Mouse (Mus musculus) C2C12 (cell line): Measurements from ENCODE around the gene Sema3a. TPM values are rescaled to one million over a fixed set of nuclear protein-coding genes. Genes with fewer than 3 reads are reported as not detected.
A peak's percentile ranks its signal among the peaks of the same experiment; 100 is the strongest.

Experiments
- H3K27me3 ChIP-seq: one replicate; pipeline ENCODE4 v1.6.1; 2011; ENCODE audit not compliant: control insufficient read depth, insufficient read depth, insufficient read length
- H3K36me3 ChIP-seq: one replicate; pipeline ENCODE4 v1.6.1; 2011; ENCODE audit not compliant: control insufficient read depth, insufficient read depth
- H3K4me3 ChIP-seq: one replicate; pipeline ENCODE4 v1.5.1; 2011; ENCODE audit warnings: mild to moderate bottlenecking, control low read depth; ENCODE audit not compliant: poor library complexity, insufficient read depth, severe bottlenecking
- H3K79me2 ChIP-seq: one replicate; pipeline ENCODE4 v1.6.1; 2011; ENCODE audit not compliant: control insufficient read depth, insufficient read depth
- H3K79me3 ChIP-seq: one replicate; pipeline ENCODE4 v1.6.1; 2011; ENCODE audit warnings: low read depth, control low read depth
- H3ac ChIP-seq: one replicate; pipeline ENCODE3; 2011; ENCODE audit warnings: low read depth; ENCODE audit not compliant: control insufficient read depth, insufficient read length
- CEBPB ChIP-seq: IDR thresholded peaks from one replicate; pipeline ENCODE4 v1.6.1; 2011; ENCODE audit warnings: low read depth, mild to moderate bottlenecking, control low read depth, moderate library complexity
- CTCF ChIP-seq: IDR thresholded peaks from one replicate; pipeline ENCODE4 v1.5.1; 2011; ENCODE audit not compliant: control insufficient read depth, insufficient read depth, insufficient read length
- FOSL1 ChIP-seq: IDR thresholded peaks from one replicate; pipeline ENCODE4 v1.8.0; 2011; ENCODE audit warnings: mild to moderate bottlenecking, low read length; ENCODE audit not compliant: poor library complexity, insufficient read depth, severe bottlenecking
- MAX ChIP-seq: IDR thresholded peaks from one replicate; pipeline ENCODE4 v1.6.1; 2011; ENCODE audit warnings: mild to moderate bottlenecking, control low read depth
- MYOD1 ChIP-seq: IDR thresholded peaks from one replicate; pipeline ENCODE4 v1.6.1; 2011; ENCODE audit warnings: low read depth; ENCODE audit not compliant: control insufficient read depth, insufficient read length
- MYOG ChIP-seq: IDR thresholded peaks from one replicate; pipeline ENCODE4 v1.6.1; 2011; ENCODE audit not compliant: control insufficient read depth, insufficient read length; ENCODE audit errors: extremely low read depth
- USF1 ChIP-seq: IDR thresholded peaks from one replicate; pipeline ENCODE4 v1.6.1; 2011; ENCODE audit warnings: low read depth, mild to moderate bottlenecking, control low read depth, moderate library complexity
- polyA plus RNA-seq: library from polyadenylated mRNA; unstranded; fragments of >200 nt; fragmentation: generic; extraction: Trizol; gene quantifications from one replicate; pipeline ENCODE4 v1.2.1, GENCODE M21; 2012; ENCODE audit warnings: missing spikeins

Gene Sema3a
- polyA plus RNA-seq, 1 experiment: 11.1 TPM

DNA sequence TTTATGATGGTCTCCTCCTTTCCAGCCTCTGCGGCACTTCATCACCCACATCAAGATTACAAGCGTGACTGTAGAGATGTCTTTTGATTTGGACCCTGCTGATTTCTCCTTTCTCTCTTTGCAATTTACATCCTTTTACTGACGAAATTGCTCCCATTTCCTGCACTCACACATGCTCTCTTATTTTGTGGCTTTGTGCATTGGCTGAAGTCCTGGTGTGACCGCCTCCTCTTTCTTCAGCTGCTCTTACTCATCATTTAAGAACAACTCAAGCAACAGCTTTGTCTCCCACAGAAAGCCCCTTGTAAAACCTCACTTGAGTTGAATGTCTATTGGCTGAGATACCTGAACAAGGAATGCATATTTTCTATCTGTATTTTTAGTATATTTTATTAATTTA lies 259.5 kb downstream of the Sema3a start:
- Histone ChIP-seq H3ac (no peak overlapping the region), H3K36me3 (no peaks in the 10 kb centered on the region), H3K79me3 (no peaks in the 10 kb centered on the region), H3K27me3 (no peaks in the 10 kb centered on the region), H3K4me3 (no peak overlapping the region), H3K79me2 (no peaks in the 10 kb centered on the region)
- no peak for TF ChIP-seq USF1
- TF ChIP-seq MAX: peak; percentile 50
- no peak for TF ChIP-seq CTCF
- peak; percentile 35 for TF ChIP-seq CEBPB
- peak; percentile 89 for TF ChIP-seq MYOD1
- TF ChIP-seq FOSL1: peak; percentile 10
- TF ChIP-seq MYOG: no peak

DNA sequence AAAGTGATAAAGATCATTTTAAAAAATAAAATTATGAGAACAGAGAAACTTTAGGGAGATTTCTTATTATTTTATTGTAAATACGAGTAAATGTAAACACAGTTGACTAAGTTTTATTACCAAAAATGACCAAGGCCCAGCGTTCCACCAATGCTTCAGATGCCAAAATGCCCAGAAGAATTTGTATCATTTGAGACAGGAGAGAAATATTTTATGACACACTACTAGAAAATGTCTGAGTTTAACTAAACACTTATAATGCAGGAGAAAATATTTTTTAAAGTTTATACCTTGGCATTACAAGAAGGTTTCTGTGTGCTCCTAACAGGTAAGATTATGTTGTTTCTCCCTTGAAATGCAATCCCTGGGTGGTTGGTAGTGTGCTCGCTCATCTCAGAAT lies 261.4 kb downstream of the Sema3a start:
- no peaks in the 10 kb centered on the region for H3K79me3 ChIP-seq
- H3ac ChIP-seq: no peak overlapping the region
- no peak for TF ChIP-seq CEBPB
- no peak for TF ChIP-seq CTCF
- TF ChIP-seq MYOG: no peak
- no peak for TF ChIP-seq MAX
- TF ChIP-seq USF1: no peak
- no peak for TF ChIP-seq FOSL1
- no peak for TF ChIP-seq MYOD1
- H3K4me3 ChIP-seq: no peak overlapping the region
- no peaks in the 10 kb centered on the region for H3K36me3 ChIP-seq
- H3K79me2 ChIP-seq: no peaks in the 10 kb centered on the region
- H3K27me3 ChIP-seq: no peaks in the 10 kb centered on the region

DNA sequence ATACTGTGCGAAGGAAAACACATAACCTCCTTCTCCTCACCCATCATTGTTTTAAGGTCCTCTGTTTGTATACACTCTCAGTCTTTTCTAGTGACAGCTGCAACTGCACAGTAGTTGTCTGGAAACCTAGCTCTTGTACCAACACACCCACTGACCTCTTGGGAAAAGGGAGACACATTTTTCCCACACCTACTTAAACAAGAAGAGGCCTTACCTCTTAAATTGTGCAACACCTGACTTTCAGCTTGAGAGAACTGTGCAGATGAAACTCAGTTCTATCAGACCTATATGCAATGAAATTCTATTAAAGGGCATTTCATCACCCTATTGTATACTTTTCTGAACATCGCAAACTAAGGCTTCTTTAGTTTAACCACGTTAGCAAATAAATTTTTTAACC lies 262.5 kb downstream of the Sema3a start:
- Histone ChIP-seq H3ac (no peak overlapping the region), H3K79me3 (no peaks in the 10 kb centered on the region), H3K79me2 (no peaks in the 10 kb centered on the region), H3K4me3 (no peak overlapping the region), H3K27me3 (no peaks in the 10 kb centered on the region), H3K36me3 (no peaks in the 10 kb centered on the region)
- no peak for TF ChIP-seq USF1
- no peak for TF ChIP-seq CTCF
- TF ChIP-seq MAX: no peak
- no peak for TF ChIP-seq MYOD1
- TF ChIP-seq MYOG: no peak
- TF ChIP-seq CEBPB: no peak
- no peak for TF ChIP-seq FOSL1

DNA sequence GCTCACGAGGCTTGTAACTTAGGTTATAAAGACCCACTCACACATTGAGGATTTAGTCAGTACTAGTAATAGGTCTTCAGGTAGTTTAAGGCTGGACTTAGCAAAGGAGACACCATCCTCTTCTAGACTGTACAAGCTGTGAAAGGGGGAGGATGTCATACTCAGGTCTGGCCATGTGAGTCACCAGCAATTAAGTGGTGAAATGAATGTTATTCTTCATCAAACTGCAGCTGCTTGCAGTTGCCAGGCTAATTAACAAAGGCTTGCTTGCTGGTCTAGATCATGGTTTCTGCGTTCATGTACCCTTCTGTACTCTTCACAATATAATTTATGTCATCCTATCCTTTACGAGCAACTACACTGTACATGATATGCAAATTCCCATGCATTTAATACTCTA lies 264.8 kb downstream of the Sema3a start:
- TF ChIP-seq MAX (no peak), MYOD1 (peak; percentile 86)
- H3K36me3 ChIP-seq: no peaks in the 10 kb centered on the region
- H3K4me3 ChIP-seq: no peak overlapping the region
- H3K79me2 ChIP-seq: no peaks in the 10 kb centered on the region
- H3K27me3 ChIP-seq: no peaks in the 10 kb centered on the region
- H3K79me3 ChIP-seq: no peaks in the 10 kb centered on the region
- H3ac ChIP-seq: no peak overlapping the region

DNA sequence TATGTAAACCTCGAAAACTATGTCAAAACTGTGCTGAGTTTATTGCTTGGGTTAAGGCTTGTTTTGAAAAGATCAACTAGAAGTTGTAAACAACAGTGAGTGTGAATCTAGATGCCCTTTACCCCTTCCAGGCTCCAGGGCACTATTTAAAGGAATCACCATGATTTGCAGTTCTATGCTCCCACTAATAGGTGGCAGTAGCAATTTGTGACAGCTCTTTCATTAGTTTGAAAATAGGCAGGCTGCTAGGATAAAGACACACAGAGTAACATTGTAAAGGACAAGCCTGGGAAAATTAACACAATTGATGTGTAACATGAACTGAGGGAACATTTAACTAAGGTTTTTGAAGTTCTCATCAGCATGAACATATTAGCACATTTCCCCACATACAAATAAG lies 280.2 kb downstream of the Sema3a start:
- TF ChIP-seq CEBPB: no peak
- TF ChIP-seq FOSL1: no peak
- TF ChIP-seq MYOG: no peak
- no peak for TF ChIP-seq MAX
- TF ChIP-seq MYOD1: no peak
- peak; percentile 5 for TF ChIP-seq USF1
- no peak for TF ChIP-seq CTCF
- Histone ChIP-seq H3K27me3 (no peaks in the 10 kb centered on the region), H3K4me3 (no peak overlapping the region), H3K79me3 (peaks cover 11% of the 10 kb centered on the region), H3ac (no peak overlapping the region), H3K79me2 (peaks cover 29% of the 10 kb centered on the region), H3K36me3 (no peaks in the 10 kb centered on the region)

DNA sequence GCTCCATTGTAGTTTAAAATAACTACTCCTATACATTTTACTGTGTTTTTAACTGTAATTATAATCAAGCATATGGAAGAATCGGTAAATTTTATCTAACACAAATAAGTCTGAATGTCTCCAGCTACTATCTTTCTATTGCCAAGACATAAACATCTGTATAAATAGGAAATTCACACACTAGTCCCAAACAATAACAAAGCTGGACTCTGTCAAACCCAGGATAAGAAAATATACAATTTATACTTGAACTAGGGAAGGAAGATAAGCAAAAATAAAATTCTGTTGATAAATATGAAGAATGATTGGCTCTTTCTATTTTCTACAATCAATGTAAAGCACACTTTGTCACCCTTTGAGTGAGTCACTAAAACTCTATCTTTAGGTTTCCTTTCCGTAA lies 280.9 kb downstream of the Sema3a start:
- no peak for TF ChIP-seq CTCF
- TF ChIP-seq MYOD1: no peak
- no peak for TF ChIP-seq FOSL1
- no peak for TF ChIP-seq MYOG
- TF ChIP-seq CEBPB: no peak
- no peak for TF ChIP-seq USF1
- no peak for TF ChIP-seq MAX
- Histone ChIP-seq H3K36me3 (no peaks in the 10 kb centered on the region), H3K4me3 (no peak overlapping the region), H3K79me3 (peaks cover 5% of the 10 kb centered on the region), H3K79me2 (peaks cover 27% of the 10 kb centered on the region), H3ac (no peak overlapping the region), H3K27me3 (no peaks in the 10 kb centered on the region)
